Mouse (Mus musculus) stomach, postnatal 0 days (tissue): ENCODE measurements around the gene Mrpl54.

ENCODE experiments used
- CTCF ChIP-seq: IDR thresholded peaks from 2 replicates; pipeline ENCODE4 v1.5.1; 2016; ENCODE audit warnings: antibody characterized with exemption, low read depth, mild to moderate bottlenecking, moderate library complexity
- EP300 ChIP-seq: optimal IDR thresholded peaks from 2 replicates; pipeline ENCODE3; 2016; ENCODE audit warnings: antibody characterized with exemption

DNA sequence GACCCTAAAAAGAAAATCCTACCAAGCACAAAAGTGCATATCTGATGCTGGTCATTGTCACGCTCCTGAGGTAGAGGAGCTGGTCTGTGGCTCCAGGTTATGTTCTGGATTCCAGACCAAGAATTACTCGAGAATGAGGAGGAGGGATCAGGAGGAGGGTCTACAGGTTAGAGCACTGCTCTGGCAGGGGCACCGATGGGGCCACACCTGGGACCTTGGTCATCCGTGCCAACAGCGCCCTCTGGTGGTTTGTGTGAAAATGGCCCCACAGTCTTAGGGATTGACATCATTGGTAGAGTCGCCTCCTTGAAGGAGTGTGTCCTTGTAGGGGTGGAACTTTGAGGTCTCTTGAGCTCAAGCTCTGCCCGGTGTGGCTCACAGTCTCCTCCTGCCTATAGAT is 48.8 kb downstream of the Mrpl54 start:
- TF ChIP-seq CTCF, result peak; percentile 87
- no peak for TF ChIP-seq EP300
